In the genomic region with DNA sequence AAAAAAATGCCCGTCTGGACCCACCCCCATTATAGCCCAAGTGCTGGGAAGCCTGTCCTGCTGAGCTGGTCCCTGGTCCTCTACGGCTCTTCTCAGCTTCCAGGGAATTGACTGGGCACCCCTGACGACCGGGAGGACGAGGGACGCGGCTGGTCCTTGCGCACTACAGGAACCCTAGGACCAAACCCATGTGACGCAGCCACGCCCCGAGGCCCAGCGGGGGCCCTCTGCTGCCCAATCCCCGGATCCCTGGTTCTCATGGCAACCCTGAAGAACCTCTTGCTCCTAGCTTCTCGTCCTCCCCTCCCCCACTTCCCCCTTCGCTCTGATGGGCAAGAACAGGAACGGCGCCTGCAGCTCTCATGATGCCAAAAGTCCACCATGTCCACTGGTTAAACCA, we compare ENCODE assay signal across 9 mouse cellular contexts. TPM values are rescaled to one million over a fixed set of nuclear protein-coding genes. Genes with fewer than 3 reads are reported as not detected.
A peak's percentile ranks its signal among the peaks of the same experiment; 100 is the strongest.
DNase-seq lines count a peak whose midpoint lies in the region; ATAC-seq and TF ChIP-seq lines count a peak whose summit lies in the region.
"Had no signal": no experiment of that assay in that cellular context is flagged by ENCODE, and none has a peak within 500 bp of the region (broad histone marks: within the 10 kb centered on the region; RNA-seq: fewer than 3 reads in every experiment).

No protein-coding gene starts in this region.

- H3K4me1 ChIP-seq in forebrain, embryonic 13.5 days: peaks cover 4% of the 10 kb centered on the region; the same call in 1 of the 2 replicates
- peaks cover 2% of the 10 kb centered on the region; the same call in 1 of the 2 replicates for H3K4me1 ChIP-seq in thymus, adult 2 months (replicated peaks; ENCODE audit: control insufficient read depth, insufficient read depth, low read length)

- peaks cover 56% of the 10 kb centered on the region for H3K9me3 ChIP-seq in forebrain, embryonic 13.5 days (replicated peaks)

- 61% methylated on average over 17 of the region's 17 CpGs for WGBS in forebrain, embryonic 13.5 days
- 70% methylated on average over 17 of the region's 17 CpGs for WGBS in thymus, adult 2 months

- peak overlapping the region; percentile 37 for H3K4me3 ChIP-seq in forebrain, embryonic 13.5 days
- no peak overlapping the region for H3K4me3 ChIP-seq in thymus, adult 2 months (ENCODE audit: control insufficient read depth, insufficient read depth, low read length)

- TF ChIP-seq POLR2A in thymus, adult 2 months (IDR thresholded peaks at IDR 0.05; ENCODE audit: control insufficient read depth, extremely low read depth, insufficient read depth, low read length, poor library complexity): no peak

- DNase-seq in adrenal gland, adult 2 months: peak; percentile 3
- no peak for DNase-seq in adrenal gland, postnatal 4 days (ENCODE audit: low spot score in 2 of 2)
- peak; percentile 80 for DNase-seq in R1 (ENCODE audit: low read depth, low spot score)
- DNase-seq in layer of hippocampus, adult 9-11 months: peak; percentile 74
- DNase-seq in neural tube, embryonic 10.5 days (ENCODE audit: extremely low spot score, low spot score): peak; percentile 27
- no peak for DNase-seq in thymus, postnatal 0 days (ENCODE audit: low spot score)
- DNase-seq in thymus, adult 2 months: no peak

- ATAC-seq in forebrain, embryonic 13.5 days: peak; percentile 46

- H3K4me2 ChIP-seq in forebrain, embryonic 13.5 days: peak overlapping the region; percentile 58

- peaks cover 46% of the 10 kb centered on the region for H3K36me3 ChIP-seq in forebrain, embryonic 13.5 days (ENCODE audit: poor library complexity, severe bottlenecking)
- no peaks in the 10 kb centered on the region for H3K36me3 ChIP-seq in thymus, adult 2 months (ENCODE audit: control insufficient read depth, insufficient read depth, low read length)

- H3K9ac ChIP-seq in forebrain, embryonic 13.5 days: no peak overlapping the region

- H3K27ac ChIP-seq in forebrain, embryonic 13.5 days: no peak overlapping the region
- H3K27ac ChIP-seq in thymus, adult 2 months (ENCODE audit: control insufficient read depth, insufficient read depth, low read length): no peak overlapping the region

- no peak for TF ChIP-seq CTCF in thymus, adult 2 months (IDR thresholded peaks at IDR 0.05; ENCODE audit: borderline replicate concordance, control insufficient read depth, extremely low read depth, insufficient read depth, low read length, poor library complexity)

- H3K27me3 ChIP-seq in forebrain, embryonic 13.5 days: peaks cover 91% of the 10 kb centered on the region
- no peaks in the 10 kb centered on the region; the same call in 1 of the 2 replicates for H3K27me3 ChIP-seq in thymus, adult 2 months (ENCODE audit: control insufficient read depth, insufficient read depth, low read length)

RNA-seq across cellular contexts. Expression of gene Grb10, which starts 11.8 kb away (rescaled TPM):
- total RNA-seq in adrenal gland, adult 2 months (2021): 10 to 100 TPM; 81.2 to 87.0 TPM
- 32.5 and 44.2 TPM in 2 replicates for polyA plus RNA-seq in adrenal gland, adult 2 months (2012; rRNA removed)
- 100 to 1,000 TPM; 300 to 301 TPM for total RNA-seq in adrenal gland, postnatal 4 days (2021)
- 165 and 188 TPM in 2 replicates for polyA plus RNA-seq in forebrain, embryonic 13.5 days (2015; fragmentation: Nextera tagmentation; extraction: Ambion mirVana)
- 14.5 and 17.5 TPM in 2 replicates for polyA plus RNA-seq in thymus, postnatal 0 days (2015; fragmentation: Nextera tagmentation; extraction: Ambion mirVana)
- polyA plus RNA-seq in thymus, adult 2 months (2012; rRNA removed): 4.7 and 5.8 TPM in 2 replicates
- total RNA-seq: neutrophil, adult 5-6 weeks had no signal

Comparison
In these comparisons a context has a peak if more than half of its experiments do, and no peak if none do; other contexts are left out.
1. DNase-seq: peak in adrenal gland, adult 2 months (single experiment), R1 (single experiment), layer of hippocampus, adult 9-11 months (single experiment) and neural tube, embryonic 10.5 days (single experiment); none in adrenal gland, postnatal 4 days (0 of 2), thymus, postnatal 0 days (single experiment) and thymus, adult 2 months (single experiment).